Mouse (Mus musculus): ENCODE results near the gene Cdh12.
"Not testable (repeated sequence)": the region's sequence is repeated elsewhere in the genome, so short reads cannot be mapped to it uniquely, and the experiment has no call there.

Cdh12 gene

DNA sequence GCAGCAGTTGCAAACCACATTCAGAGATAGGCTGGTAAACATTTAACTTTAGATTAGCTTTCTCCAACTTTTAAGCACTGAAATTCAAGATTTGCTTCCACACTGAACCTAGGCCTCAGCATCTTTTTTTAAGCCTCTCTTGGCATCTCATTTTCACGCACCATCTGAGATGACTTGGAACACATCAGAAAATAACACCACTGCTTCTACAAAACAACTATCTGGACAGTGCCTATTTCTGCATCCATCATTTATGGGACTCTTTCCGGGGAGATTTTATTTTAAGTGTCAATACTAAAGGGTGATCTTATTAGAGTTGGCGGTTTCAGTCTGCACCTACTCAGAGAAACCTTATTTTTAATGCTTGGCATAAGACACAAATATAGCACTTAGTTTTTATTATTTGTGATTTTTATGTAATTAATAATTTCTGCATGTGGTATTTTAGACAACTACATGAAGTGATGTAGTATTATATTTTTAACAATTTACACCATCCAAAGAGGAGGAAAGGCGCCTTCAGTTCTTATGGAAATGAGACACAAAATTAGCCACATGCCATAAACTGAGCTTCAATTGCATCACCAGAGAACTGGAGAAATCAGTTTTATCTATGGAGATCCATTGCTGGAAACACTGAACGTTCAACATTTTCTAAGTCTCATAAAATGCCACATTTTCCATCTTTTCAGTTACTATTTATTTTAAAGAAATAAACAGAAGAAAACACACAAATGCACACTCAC, 906.5 kb downstream of the Cdh12 start:
- no peak for DNase-seq (ENCODE audit: low read depth in 1 of 2, low spot score in 2 of 2)

GRCm38 (mm10) chr15:21366366-21366765, 917.3 kb downstream of the Cdh12 start:
- DNase-seq (ENCODE audit: low read depth in 1 of 2, low spot score in 2 of 2): no peak

DNA sequence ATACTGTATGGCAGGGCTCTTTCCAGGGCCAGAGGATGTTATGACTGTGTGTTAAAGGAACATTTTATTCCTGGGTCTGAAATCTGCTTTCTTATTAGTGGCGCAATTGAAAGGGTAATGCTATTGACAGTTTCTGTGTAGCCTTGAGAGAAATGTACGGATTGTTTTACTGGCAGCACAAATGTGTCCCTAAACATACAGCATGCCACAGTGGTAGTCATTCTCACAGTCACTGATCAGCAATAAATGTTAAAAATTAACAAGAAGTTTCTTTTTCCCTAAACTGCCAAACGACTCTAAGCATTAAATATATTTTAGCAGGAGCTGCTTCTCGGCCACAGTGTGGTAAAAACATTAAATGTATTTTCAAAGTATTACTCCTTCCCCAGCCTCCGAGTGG, 926.4 kb downstream of the Cdh12 start:
- no peak for DNase-seq (ENCODE audit: low read depth in 1 of 2, low spot score in 2 of 2)

- DNase-seq (ENCODE audit: low read depth in 1 of 2, low spot score in 2 of 2): no peak
These were observed 926.8 kb downstream of the Cdh12 start for GRCm38 (mm10) chr15:21375871-21376270.

DNA sequence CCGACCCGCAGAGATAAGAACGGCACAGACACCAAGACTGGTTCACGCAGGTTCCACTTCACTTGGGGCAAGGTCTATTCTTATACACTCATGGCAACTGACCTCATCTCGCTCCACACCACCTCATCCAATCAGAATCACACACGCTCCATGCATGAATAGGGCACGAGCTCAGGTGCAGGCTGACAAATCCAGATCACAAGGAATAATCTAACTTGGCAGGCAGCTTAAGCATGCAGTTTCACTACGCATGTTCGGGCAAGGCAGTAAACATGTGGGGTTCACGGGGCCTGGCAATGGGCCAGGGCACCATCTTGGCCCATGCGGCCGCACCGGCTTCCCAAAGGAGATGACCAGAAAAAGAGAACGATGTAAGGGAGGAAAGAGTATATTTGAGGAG, 942.4 kb downstream of the Cdh12 start:
- not testable (repeated sequence) for DNase-seq (ENCODE audit: low read depth in 1 of 2, low spot score in 2 of 2)

GRCm38 (mm10) chr15:21393080-21393479, 944.0 kb downstream of the Cdh12 start:
- DNase-seq (ENCODE audit: low read depth in 1 of 2, low spot score in 2 of 2): no peak

- no peak for DNase-seq (ENCODE audit: low read depth in 1 of 2, low spot score in 2 of 2)
These were observed 956.1 kb downstream of the Cdh12 start for GRCm38 (mm10) chr15:21405196-21405595.

DNA sequence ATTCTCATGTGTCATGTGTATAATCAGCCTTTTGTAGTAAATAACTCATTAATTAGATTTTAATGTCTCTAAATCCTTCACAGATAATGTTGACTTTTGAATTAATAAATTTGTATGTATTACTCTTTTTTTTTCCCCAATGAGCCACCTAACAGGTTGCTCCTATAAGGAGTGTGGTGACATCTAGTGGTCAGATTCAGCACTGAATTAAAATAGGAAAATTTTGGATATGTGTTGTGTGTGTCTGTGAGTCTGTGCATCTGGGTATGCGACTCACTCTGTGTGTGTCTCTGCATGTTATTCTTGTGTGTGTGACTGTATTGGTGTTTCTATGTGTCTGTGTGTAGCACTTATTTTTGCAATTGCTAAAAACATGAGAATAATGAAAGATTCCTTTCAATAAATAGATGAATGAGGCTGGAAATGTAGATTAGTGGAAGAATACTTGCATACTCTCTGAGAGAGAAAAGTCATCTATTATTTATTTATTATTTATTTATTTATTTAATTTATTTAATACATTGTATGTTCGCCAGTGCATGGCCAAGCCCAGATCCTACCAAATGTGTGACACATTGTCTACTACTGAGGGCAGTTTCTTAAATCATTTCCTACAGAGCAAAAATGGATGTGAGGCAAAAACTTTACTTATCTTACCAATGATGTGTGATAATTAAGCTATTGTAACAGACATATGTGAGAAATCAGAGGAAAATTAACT, 958.4 kb downstream of the Cdh12 start:
- DNase-seq (ENCODE audit: low read depth in 1 of 2, low spot score in 2 of 2): no peak

- no peak for DNase-seq (ENCODE audit: low read depth in 1 of 2, low spot score in 2 of 2)
These were observed 988.3 kb downstream of the Cdh12 start for GRCm38 (mm10) chr15:21437347-21437746.

GRCm38 (mm10) chr15:21437924-21438323, 988.9 kb downstream of the Cdh12 start:
- no peak for DNase-seq (ENCODE audit: low read depth in 1 of 2, low spot score in 2 of 2)

GRCm38 (mm10) chr15:21458098-21458497, 1009.0 kb downstream of the Cdh12 start:
- DNase-seq (ENCODE audit: low read depth in 1 of 2, low spot score in 2 of 2): no peak

GRCm38 (mm10) chr15:21519355-21519869, 1070.3 kb downstream of the Cdh12 start:
- DNase-seq (ENCODE audit: low read depth in 1 of 2, low spot score in 2 of 2): no peak

DNA sequence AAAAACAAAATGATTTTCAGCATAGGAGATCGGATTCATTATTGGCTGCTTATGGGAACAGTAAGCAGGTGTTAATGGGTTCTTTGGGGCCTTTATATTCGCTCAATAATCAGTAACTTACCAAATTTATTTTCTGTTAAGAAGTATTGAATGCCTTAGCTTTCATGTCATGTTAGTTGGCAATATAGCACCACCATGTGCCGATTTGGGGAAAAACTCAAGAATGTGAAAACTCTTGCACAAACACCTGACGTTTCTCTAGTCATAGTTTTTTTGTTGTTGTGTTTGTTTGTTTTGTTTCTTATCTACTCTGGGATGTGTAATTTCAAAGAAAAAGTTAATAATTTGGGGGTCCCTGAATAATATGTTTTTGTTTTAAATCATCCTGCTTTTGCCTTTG, 1081.7 kb downstream of the Cdh12 start:
- no peak for DNase-seq (ENCODE audit: low read depth in 1 of 2, low spot score in 2 of 2)

GRCm38 (mm10) chr15:21536909-21537308, 1087.8 kb downstream of the Cdh12 start:
- DNase-seq (ENCODE audit: low read depth in 1 of 2, low spot score in 2 of 2): no peak

DNA sequence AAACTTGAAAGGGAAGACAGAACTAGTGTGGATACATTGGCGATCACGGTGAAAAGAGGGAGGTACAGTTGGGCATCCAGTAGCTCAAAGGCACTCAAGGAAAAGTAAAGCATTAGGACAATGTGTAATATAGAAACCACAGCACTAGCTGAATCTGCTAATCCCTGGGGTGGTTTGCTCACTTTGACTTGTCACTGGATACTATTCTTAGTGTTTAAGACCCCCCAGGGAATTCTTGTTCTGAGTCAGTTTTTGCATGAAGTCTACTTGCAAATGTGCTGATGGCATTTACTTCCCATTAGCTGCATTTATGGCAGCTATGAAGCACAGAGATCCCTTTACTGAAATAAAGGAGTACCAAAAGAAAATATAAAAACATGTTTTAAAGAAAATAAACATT, 1095.7 kb downstream of the Cdh12 start:
- DNase-seq (ENCODE audit: low read depth in 1 of 2, low spot score in 2 of 2): no peak

GRCm38 (mm10) chr15:21555981-21556380, 1106.9 kb downstream of the Cdh12 start:
- no peak for DNase-seq (ENCODE audit: low read depth in 1 of 2, low spot score in 2 of 2)

- DNase-seq (ENCODE audit: low read depth in 1 of 2, low spot score in 2 of 2): no peak
These were observed 1117.4 kb downstream of the Cdh12 start for GRCm38 (mm10) chr15:21566314-21567051.

DNA sequence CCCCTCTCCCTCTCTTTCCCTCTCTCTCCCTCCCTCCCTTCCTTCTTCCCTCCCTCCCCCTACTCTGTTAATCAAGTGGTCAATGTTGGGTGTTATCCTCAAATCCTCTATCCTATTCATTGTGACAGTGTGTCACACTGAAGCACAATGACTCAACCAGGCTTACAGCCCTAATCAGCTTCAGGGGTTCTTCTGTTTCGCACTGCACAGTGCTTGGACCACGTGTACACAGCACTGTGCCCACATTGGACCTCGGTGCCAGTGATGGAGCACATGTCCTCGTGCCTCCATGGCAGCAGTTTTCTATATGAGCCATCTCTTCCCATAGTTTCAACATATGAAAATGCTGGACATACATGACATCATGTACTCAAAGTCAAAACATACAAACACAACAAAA, 1155.4 kb downstream of the Cdh12 start:
- no peak for DNase-seq (ENCODE audit: low read depth in 1 of 2, low spot score in 2 of 2)

Measured in monocyte, adult 2 months (primary cell).